Mouse (Mus musculus) stomach, postnatal 0 days (tissue): Measurements from ENCODE around the gene B3gnt2. TPM values are rescaled to one million over a fixed set of nuclear protein-coding genes. Genes with fewer than 3 reads are reported as not detected.

Source experiments
- ATAC-seq: fragments of 200-750 bp; cut with Nextera tagmentation; 2 replicates; pipeline ENCODE4 v1.8.0; 2017; ENCODE audit not compliant: low FRiP score, low TSS enrichment
- DNase-seq: peaks from one replicate; pipeline ENCODE4 v3.0.0-alpha.2; 2016; ENCODE audit warnings: low spot score
- H3K27ac ChIP-seq: fragments of 300-500 bp; sonication (generic); replicated peaks from 2 replicates; pipeline ENCODE4 v1.5.1; 2014; ENCODE audit warnings: mild to moderate bottlenecking, control low read depth
- H3K27me3 ChIP-seq: fragments of 300-500 bp; sonication (generic); 2 replicates; pipeline ENCODE4 v1.6.1; 2014; ENCODE audit warnings: low read length; ENCODE audit not compliant: control insufficient read depth, insufficient read depth
- H3K36me3 ChIP-seq: fragments of 300-500 bp; sonication (generic); 2 replicates; pipeline ENCODE4 v1.6.1; 2014; ENCODE audit warnings: low read length, mixed read lengths; ENCODE audit not compliant: control insufficient read depth, insufficient read depth
- H3K4me1 ChIP-seq: fragments of 300-500 bp; sonication (generic); replicated peaks from 2 replicates; pipeline ENCODE4 v1.6.1; 2014; ENCODE audit warnings: antibody characterized with exemption; ENCODE audit not compliant: control insufficient read depth, insufficient read depth
- H3K4me2 ChIP-seq: fragments of 300-500 bp; sonication (generic); replicated peaks from 2 replicates; pipeline ENCODE4 v1.6.1; 2014; ENCODE audit warnings: low read depth, mild to moderate bottlenecking, control low read depth, moderate library complexity
- H3K4me3 ChIP-seq: fragments of 300-500 bp; sonication (generic); 2 replicates; pipeline ENCODE4 v1.5.1; 2014; ENCODE audit warnings: low read depth, low read length, control low read depth
- H3K9ac ChIP-seq: fragments of 300-500 bp; sonication (generic); 2 replicates; pipeline ENCODE4 v1.6.1; 2014; ENCODE audit warnings: mild to moderate bottlenecking, low read length, control low read depth, mixed read lengths
- H3K9me3 ChIP-seq: fragments of 300-500 bp; sonication (generic); 2 replicates; pipeline ENCODE4 v1.6.1; 2016; ENCODE audit warnings: low read length; ENCODE audit not compliant: control insufficient read depth
- CTCF ChIP-seq: IDR thresholded peaks from 2 replicates; pipeline ENCODE4 v1.5.1; 2016; ENCODE audit warnings: antibody characterized with exemption, low read depth, mild to moderate bottlenecking, moderate library complexity
- EP300 ChIP-seq: optimal IDR thresholded peaks from 2 replicates; pipeline ENCODE3; 2016; ENCODE audit warnings: antibody characterized with exemption
- WGBS: fragments of 180-500 bp; shearing (Covaris S2); extraction: QIAGEN DNeasy Blood & Tissue Kit; methylation state at CpG from one replicate; pipeline ENCODE4 v1.1.7; 2014; 5-methylcytosine and 5-hydroxymethylcytosine counted together
- polyA plus RNA-seq: library from polyadenylated mRNA; unstranded; fragments of >200 nt; fragmentation: Nextera tagmentation; extraction: Ambion mirVana; gene quantifications from 2 replicates; pipeline ENCODE4 v1.2.1, GENCODE M21; 2015

Gene B3gnt2
- polyA plus RNA-seq, 1 experiment from 2014 or later: 18.4 TPM

GRCm38 (mm10) chr11:22779821-22780551 is 80.8 kb downstream of the B3gnt2 start:
- Histone ChIP-seq H3K9ac (no peak overlapping the region), H3K27me3 (no peaks in the 10 kb centered on the region), H3K36me3 (no peaks in the 10 kb centered on the region), H3K4me2 (no peak overlapping the region), H3K4me1 (no peaks in the 10 kb centered on the region), H3K4me3 (no peak overlapping the region), H3K27ac (no peak overlapping the region), H3K9me3 (no peaks in the 10 kb centered on the region)
- TF ChIP-seq EP300: no peak
- no peak for TF ChIP-seq CTCF
- no peak for DNase-seq
- ATAC-seq: no peak; the same call in 1 of the 2 replicates
- WGBS: 65% methylated on average over 6 of the region's 6 CpGs

- Histone ChIP-seq H3K4me3 (no peak overlapping the region), H3K27ac (no peak overlapping the region), H3K27me3 (no peaks in the 10 kb centered on the region), H3K4me1 (no peaks in the 10 kb centered on the region), H3K36me3 (no peaks in the 10 kb centered on the region), H3K4me2 (no peak overlapping the region), H3K9ac (no peak overlapping the region), H3K9me3 (no peaks in the 10 kb centered on the region)
- TF ChIP-seq EP300 (no peak), CTCF (no peak)
- no peak for DNase-seq
- ATAC-seq: no peak
- WGBS: 83% methylated on average over 3 of the region's 3 CpGs
Measured at GRCm38 (mm10) chr11:22778596-22778995, 82.2 kb downstream of the B3gnt2 start.

GRCm38 (mm10) chr11:22777531-22777930 is 83.2 kb downstream of the B3gnt2 start:
- DNase-seq: no peak
- WGBS: 96% methylated on average over 2 of the region's 2 CpGs
- Histone ChIP-seq H3K4me3 (no peak overlapping the region), H3K9me3 (no peaks in the 10 kb centered on the region), H3K27ac (no peak overlapping the region), H3K36me3 (no peaks in the 10 kb centered on the region), H3K27me3 (no peaks in the 10 kb centered on the region), H3K9ac (no peak overlapping the region), H3K4me2 (no peak overlapping the region), H3K4me1 (no peaks in the 10 kb centered on the region)
- TF ChIP-seq CTCF (peak; percentile 52), EP300 (no peak)
- ATAC-seq: no peak

- 81% methylated on average over 2 of the region's 2 CpGs for WGBS
Measured at GRCm38 (mm10) chr11:22774821-22775220, 85.9 kb downstream of the B3gnt2 start.

GRCm38 (mm10) chr11:22766238-22766637 is 94.5 kb downstream of the B3gnt2 start:
- Histone ChIP-seq H3K4me3 (no peak overlapping the region), H3K4me2 (no peak overlapping the region), H3K27me3 (no peaks in the 10 kb centered on the region), H3K36me3 (no peaks in the 10 kb centered on the region), H3K9ac (no peak overlapping the region), H3K4me1 (no peaks in the 10 kb centered on the region), H3K9me3 (no peaks in the 10 kb centered on the region), H3K27ac (no peak overlapping the region)
- no peak for ATAC-seq
- TF ChIP-seq CTCF (no peak), EP300 (no peak)
- WGBS: 65% methylated on average over 2 of the region's 2 CpGs
- no peak for DNase-seq

More at GRCm38 (mm10) chr11:22774821-22775220, 85.9 kb downstream of the B3gnt2 start:
- H3K4me1 ChIP-seq: no peaks in the 10 kb centered on the region
- H3K9me3 ChIP-seq: no peaks in the 10 kb centered on the region
- H3K27me3 ChIP-seq: no peaks in the 10 kb centered on the region
- H3K9ac ChIP-seq: no peak overlapping the region
- no peak overlapping the region for H3K27ac ChIP-seq
- no peak for DNase-seq
- TF ChIP-seq EP300: no peak
- no peak for TF ChIP-seq CTCF
- H3K4me3 ChIP-seq: no peak overlapping the region
- H3K4me2 ChIP-seq: no peak overlapping the region
- H3K36me3 ChIP-seq: no peaks in the 10 kb centered on the region
- ATAC-seq: no peak

GRCm38 (mm10) chr11:22765425-22765824 is 95.3 kb downstream of the B3gnt2 start:
- TF ChIP-seq CTCF (no peak), EP300 (no peak)
- H3K27ac ChIP-seq: no peak overlapping the region
- no peaks in the 10 kb centered on the region for H3K36me3 ChIP-seq
- no peak overlapping the region for H3K9ac ChIP-seq
- 77% methylated on average over 4 of the region's 4 CpGs for WGBS
- H3K9me3 ChIP-seq: no peaks in the 10 kb centered on the region
- H3K4me2 ChIP-seq: no peak overlapping the region
- ATAC-seq (no peak), DNase-seq (no peak)
- H3K4me1 ChIP-seq: no peaks in the 10 kb centered on the region
- H3K4me3 ChIP-seq: no peak overlapping the region
- no peaks in the 10 kb centered on the region for H3K27me3 ChIP-seq
